Mouse (Mus musculus): ENCODE data around the gene Xpr1. TPM values are rescaled to one million over a fixed set of nuclear protein-coding genes. Genes with fewer than 3 reads are reported as not detected.

Xpr1 gene
- polyA plus RNA-seq, 1 experiment from 2014 or later = 7.0 TPM

DNA sequence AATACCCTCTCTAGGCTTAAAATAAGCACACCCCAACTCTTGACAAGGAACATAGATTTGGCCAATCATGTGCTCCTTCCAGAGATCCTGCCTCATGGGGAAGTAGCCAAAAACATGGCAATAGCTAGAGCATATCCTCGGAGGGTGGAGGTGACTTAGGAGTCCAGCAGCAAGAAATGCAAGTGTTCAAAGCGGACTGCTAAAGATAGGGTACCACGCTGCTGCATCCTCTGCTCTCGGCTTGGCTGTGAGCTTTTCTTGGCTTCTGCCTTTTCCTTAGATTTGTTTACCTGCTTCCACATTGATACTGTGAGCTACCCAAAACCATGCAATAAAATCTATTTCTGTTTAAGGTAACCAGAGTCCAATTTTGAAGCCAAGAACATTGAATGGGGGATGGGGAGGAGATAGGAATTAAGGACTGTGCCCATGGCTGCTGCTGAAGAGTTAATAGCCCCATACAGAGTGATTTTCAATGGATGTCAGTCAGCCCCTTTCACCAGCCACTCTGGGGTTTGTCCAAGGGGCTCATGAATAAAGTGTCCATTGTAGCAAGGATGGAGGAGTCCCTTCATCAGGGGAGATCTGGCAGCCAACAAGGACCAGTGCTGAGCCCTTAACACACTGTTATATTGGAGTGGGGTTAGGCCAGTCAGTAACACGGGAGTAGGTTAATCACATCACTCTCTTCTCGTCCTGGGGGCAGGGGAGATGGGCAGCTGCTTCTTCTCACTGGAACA is 10.1 kb upstream of the Xpr1 start:
- WGBS = 75% methylated on average over 6 of the region's 6 CpGs
- H3K27ac ChIP-seq = no peak overlapping the region
- H3K4me3 ChIP-seq (replicated peaks) = no peak overlapping the region
- H3K9ac ChIP-seq = no peak overlapping the region
- no peaks in the 10 kb centered on the region for H3K9me3 ChIP-seq
- no peak for ATAC-seq
- H3K4me1 ChIP-seq (replicated peaks) = no peaks in the 10 kb centered on the region
- no peaks in the 10 kb centered on the region for H3K27me3 ChIP-seq (replicated peaks)
- H3K4me2 ChIP-seq (replicated peaks) = no peak overlapping the region
- H3K36me3 ChIP-seq = no peaks in the 10 kb centered on the region

DNA sequence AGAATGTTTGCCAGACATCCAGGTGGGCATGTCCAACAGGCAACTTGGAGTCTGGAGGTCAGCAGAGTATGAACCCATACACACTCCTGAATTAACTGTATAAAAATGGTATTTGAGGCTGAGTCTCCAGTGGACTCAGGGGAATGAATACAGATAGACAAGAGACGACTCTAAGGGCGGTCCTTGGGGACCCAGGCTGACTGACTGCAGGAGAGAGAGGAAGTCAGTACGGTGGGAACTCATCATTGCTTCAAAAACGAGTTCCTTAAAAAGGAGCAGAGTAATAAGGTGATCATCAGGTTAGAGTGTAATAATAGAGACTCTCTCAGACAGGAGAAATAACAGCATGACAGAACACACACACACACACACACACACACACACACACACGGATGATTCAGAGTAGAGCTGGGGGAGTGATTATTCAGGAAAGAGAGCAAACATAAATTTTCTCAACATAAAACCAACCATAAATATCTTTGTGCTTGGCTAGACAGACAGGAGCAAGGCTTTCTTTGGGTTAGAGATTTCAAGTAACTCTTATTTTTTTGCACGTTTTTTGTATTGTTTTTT is 8.6 kb upstream of the Xpr1 start:
- Histone ChIP-seq H3K27ac (no peak overlapping the region), H3K4me2 (replicated peaks) (no peak overlapping the region), H3K4me1 (replicated peaks) (no peaks in the 10 kb centered on the region), H3K27me3 (replicated peaks) (no peaks in the 10 kb centered on the region), H3K9ac (no peak overlapping the region), H3K4me3 (replicated peaks) (no peak overlapping the region), H3K9me3 (no peaks in the 10 kb centered on the region), H3K36me3 (no peaks in the 10 kb centered on the region)
- 46% methylated on average over 6 of the region's 6 CpGs for WGBS
- no peak for ATAC-seq

DNA sequence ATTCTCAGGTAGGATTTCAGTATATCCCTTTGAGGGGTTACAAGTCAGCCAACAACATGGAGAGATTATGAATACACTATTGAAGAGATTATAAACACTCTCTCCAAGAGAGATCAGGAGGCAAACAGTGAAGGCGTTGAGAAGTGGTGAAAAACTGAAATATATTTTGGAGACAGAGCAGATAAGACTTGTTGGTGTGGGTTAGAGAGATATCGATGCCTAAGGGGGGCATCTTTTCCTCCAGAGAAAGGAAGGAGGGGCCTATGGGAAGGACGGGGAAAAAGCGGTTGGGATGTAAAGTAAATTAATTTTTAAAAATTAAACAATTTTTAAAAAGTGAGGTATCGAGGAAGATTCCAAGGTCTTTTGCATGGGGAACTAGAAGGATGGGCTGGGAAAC is 8.1 kb upstream of the Xpr1 start:
- H3K4me3 ChIP-seq (replicated peaks) = no peak overlapping the region
- H3K9me3 ChIP-seq = no peaks in the 10 kb centered on the region
- no peaks in the 10 kb centered on the region for H3K27me3 ChIP-seq (replicated peaks)
- no peak for ATAC-seq
- no peak overlapping the region for H3K9ac ChIP-seq
- H3K36me3 ChIP-seq = no peaks in the 10 kb centered on the region
- no peak overlapping the region for H3K27ac ChIP-seq
- no peak overlapping the region for H3K4me2 ChIP-seq (replicated peaks)
- no peaks in the 10 kb centered on the region for H3K4me1 ChIP-seq (replicated peaks)
- 86% methylated on average over 5 of the region's 5 CpGs for WGBS

DNA sequence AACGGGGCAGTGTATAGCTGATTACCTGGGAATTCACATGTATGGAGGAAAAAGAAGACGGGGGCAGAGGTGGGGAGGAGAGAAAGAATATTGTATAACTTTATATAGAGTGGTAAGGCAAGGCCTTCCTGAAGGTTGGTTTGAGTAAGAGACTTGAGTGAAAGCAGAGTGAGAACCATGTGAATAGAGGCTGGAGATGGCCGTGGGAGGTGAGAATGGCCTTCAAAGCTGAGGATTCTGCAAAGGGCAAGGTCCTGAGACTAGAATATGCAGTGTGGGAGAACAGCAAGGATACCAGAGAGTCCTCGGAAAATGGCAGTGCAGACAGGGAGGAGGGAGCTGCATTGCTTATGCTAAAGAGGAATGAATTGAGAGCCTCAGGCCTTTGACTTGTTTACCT is 6.6 kb upstream of the Xpr1 start:
- no peak for ATAC-seq
- no peak overlapping the region for H3K9ac ChIP-seq
- no peaks in the 10 kb centered on the region for H3K9me3 ChIP-seq

DNA sequence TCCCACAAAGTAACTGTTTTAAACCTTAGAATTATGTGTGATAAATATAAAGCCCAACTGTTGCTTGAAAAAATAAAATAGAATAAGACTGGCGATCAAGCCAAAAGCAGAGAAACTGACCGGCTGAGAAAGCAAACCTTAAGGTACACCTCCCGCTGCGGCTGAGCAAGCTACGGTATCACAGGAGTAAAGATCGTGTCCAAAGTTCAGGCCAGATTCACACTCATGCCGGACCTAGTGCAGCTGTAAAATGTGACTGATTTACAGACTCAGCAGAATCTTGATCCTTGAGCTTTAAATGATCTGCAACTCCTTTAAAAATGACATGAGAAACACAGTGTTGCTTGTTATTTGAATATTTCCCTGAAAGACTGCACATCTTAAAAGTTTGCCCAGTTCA is 4.8 kb upstream of the Xpr1 start:
- Histone ChIP-seq H3K4me1 (replicated peaks) (no peaks in the 10 kb centered on the region), H3K36me3 (no peaks in the 10 kb centered on the region), H3K9me3 (no peaks in the 10 kb centered on the region), H3K9ac (no peak overlapping the region), H3K4me2 (replicated peaks) (no peak overlapping the region), H3K27ac (no peak overlapping the region), H3K4me3 (replicated peaks) (no peak overlapping the region), H3K27me3 (replicated peaks) (no peaks in the 10 kb centered on the region)
- WGBS = 62% methylated on average over 7 of the region's 7 CpGs
- ATAC-seq = peak; percentile 46; the same call in 1 of the 2 replicates

More for the DNA sequence above, 6.6 kb upstream of the Xpr1 start:
- Histone ChIP-seq H3K4me3 (replicated peaks) (no peak overlapping the region), H3K27me3 (replicated peaks) (no peaks in the 10 kb centered on the region), H3K36me3 (no peaks in the 10 kb centered on the region), H3K27ac (no peak overlapping the region), H3K4me1 (replicated peaks) (no peaks in the 10 kb centered on the region), H3K4me2 (replicated peaks) (no peak overlapping the region)
- 70% methylated on average over 4 of the region's 4 CpGs for WGBS

DNA sequence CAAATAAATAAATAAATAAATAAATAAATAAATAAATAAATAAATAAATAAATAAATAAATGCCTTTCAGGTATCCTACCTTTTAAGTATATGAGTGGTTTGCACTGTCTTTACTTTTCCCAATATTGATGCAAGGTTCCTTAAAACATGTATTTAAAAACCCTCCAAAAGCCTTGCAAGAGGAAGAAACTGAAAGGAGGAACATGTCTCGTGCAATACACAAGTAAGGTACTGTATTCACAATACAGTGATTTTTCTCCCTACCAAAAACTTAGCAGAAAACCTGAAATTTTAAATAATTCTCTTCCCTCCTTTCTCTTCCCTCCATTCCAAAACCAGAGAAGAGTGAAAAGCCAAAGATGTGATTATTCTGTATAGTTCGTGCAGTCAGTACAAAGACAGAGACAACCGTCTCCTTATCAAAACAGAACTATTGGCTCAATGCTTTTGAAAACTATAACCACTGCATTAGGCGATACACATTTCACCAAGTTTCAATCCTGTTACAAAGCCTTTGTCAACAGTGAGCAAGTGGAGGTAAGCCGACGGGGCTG is 991 bp downstream of the Xpr1 start:
- H3K27me3 ChIP-seq (replicated peaks) = no peaks in the 10 kb centered on the region
- H3K27ac ChIP-seq = peak overlapping the region; percentile 87

DNA sequence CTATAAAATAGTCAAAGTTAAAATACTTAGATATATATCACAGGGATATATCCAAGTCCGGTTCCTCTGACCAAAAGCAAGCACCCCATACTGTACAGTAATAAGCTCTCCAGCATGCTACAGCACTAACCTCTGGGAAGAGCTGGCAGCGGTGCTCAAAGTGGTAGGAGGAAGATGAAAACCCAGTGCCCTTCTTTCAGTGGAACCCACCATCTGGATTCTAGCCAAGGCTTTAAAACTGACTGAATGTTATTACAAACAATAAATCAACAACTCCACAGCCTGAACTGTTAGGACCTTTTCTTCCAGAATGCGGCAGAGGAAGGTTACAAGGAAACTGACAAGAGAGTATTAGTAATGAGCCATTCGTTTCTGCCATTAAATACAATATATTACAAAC is 1.8 kb downstream of the Xpr1 start:
- ATAC-seq = no peak
- H3K9ac ChIP-seq = no peak overlapping the region
- H3K27ac ChIP-seq = no peak overlapping the region
- no peak overlapping the region for H3K4me2 ChIP-seq (replicated peaks)
- H3K4me3 ChIP-seq (replicated peaks) = no peak overlapping the region
- no peaks in the 10 kb centered on the region for H3K36me3 ChIP-seq
- 0 out of 2 replicates have a peak, but pooled peaks cover 2% of the 10 kb centered on the region for H3K4me1 ChIP-seq (replicated peaks)
- H3K27me3 ChIP-seq (replicated peaks) = no peaks in the 10 kb centered on the region
- H3K9me3 ChIP-seq = no peaks in the 10 kb centered on the region
- 43% methylated on average over 4 of the region's 4 CpGs for WGBS

More for the DNA sequence above, 991 bp downstream of the Xpr1 start:
- 4% methylated on average over 6 of the region's 6 CpGs for WGBS
- H3K9ac ChIP-seq = peak overlapping the region; percentile 63
- no peak for ATAC-seq
- H3K4me2 ChIP-seq (replicated peaks) = peak overlapping the region; percentile 65
- H3K36me3 ChIP-seq = no peaks in the 10 kb centered on the region
- H3K4me1 ChIP-seq (replicated peaks) = 0 out of 2 replicates have a peak, but pooled peaks cover 2% of the 10 kb centered on the region
- H3K9me3 ChIP-seq = no peaks in the 10 kb centered on the region
- peak overlapping the region; percentile 93 for H3K4me3 ChIP-seq (replicated peaks)

DNA sequence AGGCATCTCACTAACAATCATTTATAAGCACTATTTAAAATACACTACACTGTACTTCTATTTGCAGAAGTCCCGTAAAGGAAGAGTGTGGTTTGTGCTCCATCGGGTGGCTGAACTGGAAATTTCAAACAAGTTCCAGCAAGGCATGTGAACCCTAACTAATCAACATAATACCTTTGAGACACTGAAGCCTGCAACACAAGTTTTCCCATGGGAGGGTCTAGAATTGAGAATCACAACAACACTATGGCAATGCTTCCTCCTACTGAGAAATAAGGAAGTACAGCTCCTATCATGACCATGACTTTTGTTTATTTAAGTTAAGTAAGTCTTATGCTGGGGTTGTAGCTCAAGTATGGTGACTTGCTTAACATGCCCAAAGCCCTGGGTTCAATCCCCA is 4.5 kb downstream of the Xpr1 start:
- ATAC-seq = no peak

DNA sequence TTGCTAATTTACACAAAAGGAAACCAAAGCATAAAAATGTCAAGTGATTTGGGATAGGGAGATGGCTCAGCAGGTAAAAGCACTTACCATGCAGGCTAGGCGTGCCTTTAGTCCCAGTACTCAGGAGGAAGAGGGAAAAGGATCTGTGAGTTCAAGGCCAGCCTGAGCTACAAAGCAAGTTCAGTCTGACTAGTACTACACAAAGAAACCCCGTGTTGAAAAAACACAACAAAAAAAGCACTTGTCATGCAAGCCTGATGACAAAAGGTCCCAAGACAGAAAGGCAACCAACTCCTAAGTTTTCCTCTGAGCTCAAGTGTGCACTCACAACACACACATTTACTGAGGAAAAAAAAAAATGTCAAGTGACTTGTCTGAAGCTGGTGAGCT is 8.6 kb downstream of the Xpr1 start:
- WGBS = 85% methylated on average over 2 of the region's 2 CpGs

More for the DNA sequence above, 4.5 kb downstream of the Xpr1 start:
- no peaks in the 10 kb centered on the region for H3K36me3 ChIP-seq
- no peaks in the 10 kb centered on the region for H3K9me3 ChIP-seq
- H3K4me2 ChIP-seq (replicated peaks) = no peak overlapping the region
- H3K27me3 ChIP-seq (replicated peaks) = no peaks in the 10 kb centered on the region
- no peak overlapping the region for H3K9ac ChIP-seq
- H3K4me3 ChIP-seq (replicated peaks) = no peak overlapping the region
- 0 out of 2 replicates have a peak, but pooled peaks cover 2% of the 10 kb centered on the region for H3K4me1 ChIP-seq (replicated peaks)
- WGBS = 78% methylated on average over 2 of the region's 2 CpGs
- H3K27ac ChIP-seq = no peak overlapping the region

DNA sequence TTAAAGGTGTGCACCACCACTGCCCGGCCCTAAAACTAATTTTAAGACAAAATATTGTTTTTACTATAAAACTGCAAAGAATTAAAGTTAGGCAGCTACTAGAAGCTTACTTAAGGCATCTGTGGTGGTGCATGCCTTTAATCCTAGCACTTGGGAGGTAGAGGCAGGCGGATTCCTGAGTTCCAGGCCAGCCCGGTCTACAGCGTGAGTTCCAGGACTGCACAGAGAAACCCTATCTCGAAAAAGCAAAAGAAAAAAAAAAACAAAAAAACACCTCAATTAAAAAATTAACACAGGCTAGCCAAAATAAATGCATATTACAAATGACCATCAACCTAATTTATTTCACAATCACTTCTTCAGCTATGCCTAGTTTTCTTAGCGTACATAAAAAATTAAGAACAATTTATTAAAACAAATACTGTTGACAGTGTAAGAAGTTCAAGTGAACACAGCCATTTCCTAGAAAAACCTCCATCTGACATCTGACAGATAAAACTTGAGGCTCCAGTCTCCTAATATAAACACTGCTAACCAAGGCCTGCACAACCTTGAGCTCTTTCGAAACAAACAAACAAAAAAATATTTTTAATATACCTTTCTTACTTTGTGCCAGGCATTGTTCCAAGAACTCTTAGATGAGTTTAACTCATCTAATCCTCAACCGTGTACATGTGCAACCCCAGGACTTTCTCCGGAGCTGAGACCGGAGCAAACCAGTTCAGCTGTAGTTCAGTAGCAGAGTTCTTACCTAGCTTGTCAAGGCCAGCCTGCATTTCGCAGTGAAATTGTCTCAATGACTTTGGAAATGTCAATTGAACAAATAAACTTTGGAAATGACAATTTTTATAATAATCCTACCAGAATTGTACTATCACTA is 9.3 kb downstream of the Xpr1 start:
- no peaks in the 10 kb centered on the region for H3K9me3 ChIP-seq

More for the DNA sequence above, 8.6 kb downstream of the Xpr1 start:
- no peak for ATAC-seq
- H3K4me1 ChIP-seq (replicated peaks) = no peaks in the 10 kb centered on the region
- H3K36me3 ChIP-seq = no peaks in the 10 kb centered on the region
- H3K4me3 ChIP-seq (replicated peaks) = no peak overlapping the region
- no peak overlapping the region for H3K27ac ChIP-seq
- H3K4me2 ChIP-seq (replicated peaks) = no peak overlapping the region
- no peaks in the 10 kb centered on the region for H3K27me3 ChIP-seq (replicated peaks)
- no peaks in the 10 kb centered on the region for H3K9me3 ChIP-seq
- no peak overlapping the region for H3K9ac ChIP-seq

DNA sequence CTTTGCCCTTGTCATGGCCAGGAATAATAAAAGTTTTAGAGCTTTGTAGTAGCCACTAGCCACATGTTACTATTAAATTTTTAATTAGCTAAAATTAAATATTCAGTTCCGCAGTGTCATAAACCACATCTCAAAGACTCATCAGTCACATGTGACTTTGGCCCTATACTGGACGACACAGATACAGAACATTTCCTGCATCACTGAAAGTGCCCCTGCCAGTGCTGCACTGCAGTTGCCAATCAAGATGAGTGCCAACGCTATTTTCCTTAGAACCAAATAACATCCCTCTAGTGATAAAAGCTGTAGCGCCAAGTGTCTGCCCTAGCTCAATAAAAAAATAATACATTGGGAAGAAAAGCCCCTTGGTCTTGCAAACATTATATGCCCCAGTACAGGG is 17.2 kb downstream of the Xpr1 start:
- Histone ChIP-seq H3K4me2 (replicated peaks) (no peak overlapping the region), H3K4me1 (replicated peaks) (no peaks in the 10 kb centered on the region), H3K36me3 (no peaks in the 10 kb centered on the region), H3K9me3 (no peaks in the 10 kb centered on the region), H3K4me3 (replicated peaks) (no peak overlapping the region), H3K9ac (no peak overlapping the region), H3K27me3 (replicated peaks) (no peaks in the 10 kb centered on the region), H3K27ac (no peak overlapping the region)
- ATAC-seq = no peak
- WGBS = 87% methylated on average over 4 of the region's 4 CpGs

More for the DNA sequence above, 9.3 kb downstream of the Xpr1 start:
- WGBS = 79% methylated on average over 11 of the region's 11 CpGs
- H3K4me1 ChIP-seq (replicated peaks) = no peaks in the 10 kb centered on the region
- no peaks in the 10 kb centered on the region for H3K27me3 ChIP-seq (replicated peaks)
- no peak overlapping the region for H3K9ac ChIP-seq
- H3K4me2 ChIP-seq (replicated peaks) = no peak overlapping the region
- no peak overlapping the region for H3K4me3 ChIP-seq (replicated peaks)
- H3K36me3 ChIP-seq = no peaks in the 10 kb centered on the region
- H3K27ac ChIP-seq = no peak overlapping the region
- ATAC-seq = no peak

DNA sequence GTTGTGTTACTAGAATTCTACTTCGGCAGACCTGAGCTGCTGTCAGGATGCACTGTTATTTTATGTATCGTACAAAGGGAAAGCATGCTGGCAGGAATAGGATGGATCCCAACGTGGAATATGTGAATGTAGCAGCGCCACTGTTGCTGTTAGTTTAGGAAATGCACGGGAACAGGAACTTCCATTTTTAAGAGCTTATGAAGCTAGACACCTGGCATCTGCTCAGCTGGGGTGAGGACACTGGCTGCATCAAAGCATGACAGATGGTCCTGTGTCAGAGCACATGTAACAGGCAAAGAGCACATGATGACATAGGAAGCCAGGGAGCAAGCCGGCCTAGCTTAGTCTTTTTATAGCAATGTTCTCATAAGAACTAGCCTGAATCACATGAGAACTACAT is 22.4 kb downstream of the Xpr1 start:
- Histone ChIP-seq H3K4me1 (replicated peaks) (no peaks in the 10 kb centered on the region), H3K9ac (no peak overlapping the region), H3K9me3 (no peaks in the 10 kb centered on the region), H3K36me3 (no peaks in the 10 kb centered on the region), H3K27me3 (replicated peaks) (no peaks in the 10 kb centered on the region), H3K4me2 (replicated peaks) (no peak overlapping the region), H3K4me3 (replicated peaks) (no peak overlapping the region), H3K27ac (no peak overlapping the region)
- WGBS = 71% methylated on average over 6 of the region's 6 CpGs
- ATAC-seq = no peak

All from intestine, embryonic 15.5 days (tissue).